Mouse (Mus musculus) spleen, adult 2 months (tissue): ENCODE data around the gene Ntrk2. TPM values are rescaled to one million over a fixed set of nuclear protein-coding genes. Genes with fewer than 3 reads are reported as not detected.

ENCODE experiments used
- DNase-seq, 2 experiments: peaks; one replicate each; pipeline versions ENCODE4 v3.0.0 to v3.0.0-alpha.2; 2012 to 2021; ENCODE audit warnings: low spot score in 2 of 2, low read depth in 1 of 2
- H3K27ac ChIP-seq: fragments of 200-500 bp; 2 replicates; pipeline ENCODE4 v1.5.1; 2012; ENCODE audit warnings: low read length, inconsistent platforms; ENCODE audit not compliant: insufficient read depth
- H3K27me3 ChIP-seq: fragments of 200-500 bp; 2 replicates; pipeline ENCODE4 v1.6.1; 2012; ENCODE audit warnings: mild to moderate bottlenecking, moderate library complexity, low read length, inconsistent platforms; ENCODE audit not compliant: control insufficient read depth, insufficient read depth
- H3K36me3 ChIP-seq: fragments of 200-500 bp; 2 replicates; pipeline ENCODE4 v1.6.1; 2012; ENCODE audit warnings: mild to moderate bottlenecking, low read length, inconsistent platforms; ENCODE audit not compliant: control insufficient read depth, insufficient read depth
- H3K4me1 ChIP-seq: fragments of 200-500 bp; 2 replicates; pipeline ENCODE4 v1.6.1; 2011; ENCODE audit warnings: inconsistent platforms; ENCODE audit not compliant: control insufficient read depth, insufficient read depth, insufficient read length
- H3K4me3 ChIP-seq: fragments of 200-500 bp; 2 replicates; pipeline ENCODE4 v1.5.1; 2011; ENCODE audit warnings: mild to moderate bottlenecking, inconsistent platforms; ENCODE audit not compliant: insufficient read depth, insufficient read length; ENCODE audit errors: extremely low read depth
- CTCF ChIP-seq: fragments of 200-500 bp; IDR thresholded peaks from 2 replicates; pipeline ENCODE4 v1.5.1; 2011; ENCODE audit warnings: mild to moderate bottlenecking, inconsistent platforms; ENCODE audit not compliant: insufficient read depth, insufficient read length, insufficient replicate concordance; ENCODE audit errors: extremely low read depth
- POLR2A ChIP-seq: fragments of 200-500 bp; IDR thresholded peaks from 2 replicates; pipeline ENCODE4 v1.6.1; 2011; ENCODE audit warnings: low read depth, low read length, inconsistent platforms
- WGBS: fragments of 180-500 bp; shearing (Covaris S2); methylation state at CpG from one replicate; pipeline ENCODE4 v1.1.7; 2018; 5-methylcytosine and 5-hydroxymethylcytosine counted together
- polyA plus RNA-seq: library from polyadenylated mRNA; depleted of rRNA; stranded (reverse); fragments of >200 nt; gene quantifications from 2 replicates; pipeline ENCODE4 v1.2.3, GENCODE M21; 2012

Gene Ntrk2
- polyA plus RNA-seq, 1 experiment: 1.3 TPM

DNA sequence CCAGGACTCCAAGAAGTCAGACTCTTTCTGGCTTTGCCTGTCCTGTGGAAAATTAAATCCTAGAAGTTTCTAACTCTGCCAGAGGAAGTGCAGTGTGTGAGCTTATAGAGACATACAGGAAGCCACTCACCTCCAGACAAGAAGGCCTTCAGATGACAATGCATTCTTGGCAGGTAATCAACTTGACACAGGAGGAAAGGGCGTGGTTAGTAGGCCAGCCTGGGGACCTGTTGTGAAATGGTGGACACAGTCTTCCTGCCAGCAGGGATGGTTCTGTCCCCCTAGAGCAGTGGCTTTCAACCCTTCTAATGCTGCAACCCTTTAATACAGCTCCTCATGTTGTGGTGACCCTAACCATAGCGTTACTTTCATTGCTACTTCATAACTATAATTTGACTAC, 191.4 kb downstream of the Ntrk2 start:
- Histone ChIP-seq H3K36me3 (no peaks in the 10 kb centered on the region), H3K4me1 (no peaks in the 10 kb centered on the region), H3K27me3 (no peaks in the 10 kb centered on the region), H3K4me3 (no peak overlapping the region), H3K27ac (no peak overlapping the region)
- no peak for TF ChIP-seq CTCF
- TF ChIP-seq POLR2A: no peak
- DNase-seq: no peak
- 59% methylated on average over 2 of the region's 2 CpGs for WGBS

DNA sequence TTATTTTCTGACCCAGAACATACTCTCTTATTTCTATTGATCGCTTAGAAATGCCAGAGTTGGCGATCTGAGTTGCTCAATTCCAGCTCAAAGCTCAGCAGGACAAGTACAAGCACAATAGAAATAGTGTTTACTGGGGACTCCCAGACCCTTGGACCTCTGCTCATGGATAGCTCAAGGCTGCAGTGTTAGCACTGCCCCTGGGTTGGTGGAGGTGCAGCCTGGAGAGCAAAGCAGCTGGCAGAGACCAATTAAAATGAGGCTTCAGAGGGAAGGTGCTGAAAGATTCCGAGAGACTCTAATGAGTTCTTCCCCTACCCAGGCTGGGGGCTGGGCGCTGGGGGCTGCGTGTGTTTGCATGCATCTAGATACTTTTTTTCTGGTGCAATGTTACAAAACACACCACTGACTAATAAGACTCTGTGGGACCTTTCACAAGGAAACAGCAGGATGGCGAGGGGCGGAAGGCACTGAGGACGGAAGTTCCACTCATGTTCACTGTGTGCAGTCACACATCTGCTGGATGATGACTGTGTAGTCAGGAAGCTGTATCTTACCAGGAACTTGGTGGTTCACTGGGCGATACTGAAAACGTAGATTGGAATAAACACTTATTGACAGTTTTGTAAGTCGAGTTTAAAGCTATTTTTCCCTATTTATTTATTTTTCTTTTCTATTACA, 193.1 kb downstream of the Ntrk2 start:
- no peaks in the 10 kb centered on the region for H3K4me1 ChIP-seq
- H3K4me3 ChIP-seq: no peak overlapping the region
- no peaks in the 10 kb centered on the region for H3K27me3 ChIP-seq
- WGBS: 26% methylated on average over 11 of the region's 11 CpGs
- DNase-seq: no peak
- TF ChIP-seq CTCF (no peak), POLR2A (no peak)
- no peak overlapping the region for H3K27ac ChIP-seq
- H3K36me3 ChIP-seq: no peaks in the 10 kb centered on the region

DNA sequence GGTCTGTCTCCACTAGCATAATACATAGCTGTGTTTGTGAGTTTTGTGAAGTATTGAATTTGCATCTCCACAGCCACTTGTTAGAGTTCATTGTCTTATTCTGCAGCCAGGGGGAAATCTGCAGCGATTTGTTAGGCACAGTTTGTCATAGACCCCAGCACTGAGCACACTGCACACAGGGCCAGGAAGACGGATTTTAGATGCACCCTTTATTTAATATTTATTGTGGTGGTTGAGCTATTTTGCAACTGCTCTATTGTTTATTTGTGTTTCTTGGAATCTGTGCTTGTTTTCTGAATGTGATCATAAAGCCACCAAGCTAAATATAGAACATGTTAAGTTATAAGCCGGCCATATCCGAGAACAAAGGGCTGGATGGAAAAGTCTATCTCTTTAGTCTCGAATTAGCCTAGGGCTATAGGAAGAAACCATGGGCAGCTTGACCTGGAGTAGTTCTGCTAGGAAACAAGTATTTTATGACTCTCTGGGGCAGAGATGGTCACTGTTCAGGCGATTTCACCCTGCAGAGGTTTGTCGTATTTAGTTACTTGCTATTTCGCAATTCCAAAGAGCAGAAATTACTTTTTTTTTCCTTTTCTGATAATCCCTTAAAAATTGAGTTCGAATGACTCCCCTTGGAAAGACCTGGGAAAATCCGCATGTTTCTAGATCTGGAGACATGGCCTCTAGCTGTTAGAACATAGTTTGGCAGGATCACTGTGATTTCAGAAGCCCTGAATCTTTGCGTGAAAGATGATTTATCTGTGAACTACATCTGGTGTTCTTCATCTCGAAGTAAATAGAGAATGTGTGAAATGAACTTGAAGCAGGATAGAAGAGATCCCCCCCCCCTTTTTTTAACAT, 196.8 kb downstream of the Ntrk2 start:
- DNase-seq: no peak
- 66% methylated on average over 12 of the region's 12 CpGs for WGBS
- TF ChIP-seq POLR2A: no peak
- TF ChIP-seq CTCF: no peak
- H3K4me3 ChIP-seq: no peak overlapping the region
- H3K36me3 ChIP-seq: no peaks in the 10 kb centered on the region
- no peak overlapping the region for H3K27ac ChIP-seq
- no peaks in the 10 kb centered on the region for H3K27me3 ChIP-seq
- no peaks in the 10 kb centered on the region for H3K4me1 ChIP-seq

GRCm38 (mm10) chr13:59003807-59004173, 197.4 kb downstream of the Ntrk2 start:
- no peak for DNase-seq
- Histone ChIP-seq H3K4me3 (no peak overlapping the region), H3K27ac (no peak overlapping the region), H3K4me1 (no peaks in the 10 kb centered on the region), H3K36me3 (no peaks in the 10 kb centered on the region), H3K27me3 (no peaks in the 10 kb centered on the region)
- WGBS: 29% methylated on average over 6 of the region's 6 CpGs
- TF ChIP-seq CTCF: no peak
- TF ChIP-seq POLR2A: no peak

- 89% methylated on average over 6 of the region's 6 CpGs for WGBS
- H3K4me3 ChIP-seq: no peak overlapping the region
- no peak for TF ChIP-seq CTCF
- no peak for TF ChIP-seq POLR2A
- H3K27ac ChIP-seq: no peak overlapping the region
- no peaks in the 10 kb centered on the region for H3K4me1 ChIP-seq
- DNase-seq: no peak
- no peaks in the 10 kb centered on the region for H3K36me3 ChIP-seq
- H3K27me3 ChIP-seq: no peaks in the 10 kb centered on the region
Observed at GRCm38 (mm10) chr13:59004579-59004978, 198.2 kb downstream of the Ntrk2 start.

DNA sequence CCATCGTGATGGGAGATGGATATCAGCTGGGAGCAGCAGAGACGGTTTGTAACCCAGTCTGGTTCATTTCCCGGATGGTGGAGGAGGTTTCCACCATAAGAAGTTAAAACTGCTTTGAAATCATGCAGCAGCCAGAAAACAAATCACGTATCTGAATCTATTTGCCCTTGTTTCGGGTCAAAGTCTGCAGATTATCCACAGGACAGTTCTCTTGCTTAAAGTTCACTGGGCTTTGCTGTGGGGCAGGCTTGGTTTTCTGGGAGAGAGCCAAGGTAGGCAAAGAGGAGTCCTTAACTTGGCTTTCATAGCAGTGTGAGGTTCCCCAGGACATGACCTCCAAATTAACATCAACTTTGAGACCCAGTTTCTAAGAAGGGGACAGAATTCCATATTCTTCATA, 203.5 kb downstream of the Ntrk2 start:
- no peak for TF ChIP-seq CTCF
- no peak for TF ChIP-seq POLR2A
- no peak for DNase-seq

More for the DNA sequence above, 203.5 kb downstream of the Ntrk2 start:
- Histone ChIP-seq H3K4me1 (no peaks in the 10 kb centered on the region), H3K4me3 (no peak overlapping the region), H3K27ac (no peak overlapping the region), H3K27me3 (no peaks in the 10 kb centered on the region), H3K36me3 (no peaks in the 10 kb centered on the region)
- 83% methylated on average over 5 of the region's 5 CpGs for WGBS
